Mouse (Mus musculus) embryonic fibroblast, embryonic 13.5 days (primary cell): Measurements from ENCODE around the gene Bmpr1a.

Source experiments
- CTCF ChIP-seq: IDR thresholded peaks from 2 replicates; pipeline ENCODE4 v1.5.1; 2011; ENCODE audit warnings: mild to moderate bottlenecking, control low read depth, low read length, moderate library complexity, borderline replicate concordance; ENCODE audit not compliant: insufficient read depth
- POLR2A ChIP-seq: IDR thresholded peaks from 2 replicates; pipeline ENCODE4 v1.6.1; 2011; ENCODE audit warnings: low read depth, mild to moderate bottlenecking, control low read depth, low read length, moderate library complexity

DNA sequence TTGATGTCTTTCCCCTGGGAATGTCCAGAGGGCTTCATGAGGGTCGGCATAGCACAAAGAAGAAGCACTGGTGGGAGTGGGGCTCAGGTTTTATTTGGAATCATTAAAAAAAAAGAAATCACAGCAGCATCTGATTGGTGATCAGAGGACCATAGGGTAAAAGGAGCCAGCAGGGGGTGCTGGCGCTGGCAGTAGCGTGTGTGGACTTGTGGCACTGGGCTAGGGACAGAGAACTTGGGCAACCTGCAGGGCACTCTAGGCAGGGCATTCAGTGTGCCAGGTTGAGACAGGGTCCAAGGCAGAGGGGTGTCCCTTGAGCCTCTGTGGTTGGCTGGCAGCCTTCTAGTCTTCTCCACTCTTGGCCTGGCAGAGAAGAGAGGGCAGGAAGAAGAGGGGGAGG lies 132.9 kb downstream of the Bmpr1a start:
- TF ChIP-seq CTCF, result no peak
- TF ChIP-seq POLR2A, result no peak
